Mouse (Mus musculus): ENCODE data around the gene Ppp2r2d.

DNA sequence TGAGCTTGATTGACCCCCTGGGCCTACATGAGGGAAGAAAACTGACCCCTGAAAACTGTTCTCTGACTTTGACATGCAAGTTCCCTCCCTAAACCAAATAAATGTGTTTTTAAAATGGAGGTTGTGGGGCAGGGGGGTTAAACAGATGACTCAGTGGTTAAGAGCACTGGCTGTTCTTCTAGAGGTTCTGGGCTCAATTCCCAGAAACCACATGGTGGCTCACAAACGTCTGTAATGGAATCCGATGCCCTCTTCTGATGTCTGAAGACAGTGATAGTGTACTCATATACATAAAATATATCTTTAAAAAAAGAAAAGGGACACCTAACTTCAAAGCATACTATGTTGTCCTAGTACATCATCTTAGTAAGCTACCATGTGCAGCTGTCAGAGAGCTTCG lies 29.2 kb downstream of the Ppp2r2d start:
- no peak for TF ChIP-seq HCFC1 (IDR thresholded peaks at IDR 0.05; ENCODE audit: borderline replicate concordance, insufficient read depth, low read length)
- TF ChIP-seq ZC3H11A (IDR thresholded peaks at IDR 0.05; ENCODE audit: borderline replicate concordance, low read depth, low read length) = no peak

Measured in ES-E14 (cell line).